In genomic region chr10:17990576-17990975, GRCm38 (mm10) we compare ENCODE assay signal across 16 mouse cellular contexts.
"Had no signal": no experiment of that assay in that cellular context is flagged by ENCODE, and none has a peak within 500 bp of the region (broad histone marks: within the 10 kb centered on the region; RNA-seq: fewer than 3 reads in every experiment).

No protein-coding gene starts in this region.

- ATAC-seq: hindbrain, embryonic 16.5 days; inflammation-experienced regulatory T-cells, adult 6 months; intestine, embryonic 15.5 days; intestine, postnatal 0 days; liver, embryonic 12.5 days had no signal

- DNase-seq: gastrocnemius, postnatal 14 days; gastrocnemius, postnatal 36 days; heart, adult 18-20 months; heart, postnatal 10 days; heart, postnatal 4 days; kidney, adult 18-20 months; kidney, adult 9 months; kidney, postnatal 25 days; kidney, postnatal 4 days; layer of hippocampus, postnatal 36 days; left cerebral cortex, postnatal 4 days had no signal
